ENCODE assay signal across 11 mouse cellular contexts in genomic region chr8:90520186-90520585, GRCm38 (mm10).
A peak's percentile ranks its signal among the peaks of the same experiment; 100 is the strongest.
DNase-seq lines count a peak whose midpoint lies in the region; ATAC-seq and TF ChIP-seq lines count a peak whose summit lies in the region.
"Had no signal": no experiment of that assay in that cellular context is flagged by ENCODE, and none has a peak within 500 bp of the region (broad histone marks: within the 10 kb centered on the region; RNA-seq: fewer than 3 reads in every experiment).

No protein-coding gene starts in this region.

- TF ChIP-seq CTCF in lung, postnatal 0 days (IDR thresholded peaks at IDR 0.05) = no peak
- TF ChIP-seq CTCF in lung, adult 2 months (IDR thresholded peaks at IDR 0.05; ENCODE audit: insufficient read depth, low read length) = no peak

- H3K27ac ChIP-seq in lung, postnatal 0 days (ENCODE audit: low read length) = no peak overlapping the region
- no peak overlapping the region for H3K27ac ChIP-seq in forebrain, embryonic 11.5 days (ENCODE audit: low read depth, low read length)
- H3K27ac ChIP-seq: heart, embryonic 13.5 days had no signal

- no peak for TF ChIP-seq EP300 in lung, postnatal 0 days (IDR thresholded peaks at IDR 0.05)

- peak; percentile 40; the same call in 1 of the 2 replicates for ATAC-seq in lung, postnatal 0 days
- ATAC-seq in forebrain, embryonic 11.5 days (replicated peaks; ENCODE audit: low FRiP score) = peak; percentile 89

- H3K4me1 ChIP-seq in lung, postnatal 0 days (ENCODE audit: insufficient read depth, low read depth, low read length) = no peaks in the 10 kb centered on the region
- H3K4me1 ChIP-seq in lung, adult 2 months (ENCODE audit: control insufficient read depth, insufficient read depth, low read length) = no peaks in the 10 kb centered on the region
- no peaks in the 10 kb centered on the region for H3K4me1 ChIP-seq in forebrain, embryonic 11.5 days (replicated peaks; ENCODE audit: control insufficient read depth, insufficient read depth, low read length)
- H3K4me1 ChIP-seq: heart, embryonic 13.5 days had no signal

- peak; percentile 36 for DNase-seq in lung, postnatal 0 days (ENCODE audit: low spot score)
- DNase-seq in lung, adult 2 months = no peak
- peak; percentile 54 for DNase-seq in forebrain, embryonic 11.5 days (ENCODE audit: low spot score)
- DNase-seq in kidney, postnatal 14 days = peak; percentile 3
- DNase-seq in gastrocnemius, postnatal 36 days = no peak
- DNase-seq in T-cell, adult 2 months (ENCODE audit: low spot score) = no peak
- no peak for DNase-seq in cerebellum, postnatal 4 days (ENCODE audit: low spot score in 2 of 2)
- DNase-seq in layer of hippocampus, postnatal 25 days (ENCODE audit: extremely low spot score in 1 of 2, low spot score in 1 of 2) = no peak
- DNase-seq: liver; right cerebral cortex, postnatal 4 days had no signal

- H3K4me2 ChIP-seq in lung, postnatal 0 days (replicated peaks; ENCODE audit: low read depth, low read length) = no peak overlapping the region
- H3K4me2 ChIP-seq in forebrain, embryonic 11.5 days (ENCODE audit: low read depth, low read length, severe bottlenecking) = no peak overlapping the region
- H3K4me2 ChIP-seq: heart, embryonic 13.5 days had no signal

- no peak overlapping the region for H3K9ac ChIP-seq in lung, postnatal 0 days (replicated peaks; ENCODE audit: low read depth)
- H3K9ac ChIP-seq in forebrain, embryonic 11.5 days (ENCODE audit: low read length) = no peak overlapping the region
- H3K9ac ChIP-seq: heart, embryonic 13.5 days had no signal

- H3K27me3 ChIP-seq in lung, postnatal 0 days (replicated peaks; ENCODE audit: insufficient read depth, low read length) = no peaks in the 10 kb centered on the region
- no peaks in the 10 kb centered on the region for H3K27me3 ChIP-seq in forebrain, embryonic 11.5 days (ENCODE audit: control insufficient read depth, insufficient read depth, low read length)
- H3K27me3 ChIP-seq: heart, embryonic 13.5 days had no signal

- TF ChIP-seq POLR2A in lung, adult 2 months (IDR thresholded peaks at IDR 0.05; ENCODE audit: borderline replicate concordance, extremely low read depth, low read depth, low read length) = no peak

- WGBS in lung, postnatal 0 days = 27% methylated on average over 4 of the region's 4 CpGs
- WGBS in lung, adult 2 months = 33% methylated on average over 4 of the region's 4 CpGs
- WGBS in forebrain, embryonic 11.5 days = 9% methylated on average over 4 of the region's 4 CpGs

- no peak overlapping the region for H3K4me3 ChIP-seq in lung, postnatal 0 days (ENCODE audit: low read depth, low read length)
- H3K4me3 ChIP-seq in lung, adult 2 months (replicated peaks; ENCODE audit: extremely low read depth, low read depth, low read length) = no peak overlapping the region
- H3K4me3 ChIP-seq in forebrain, embryonic 11.5 days (ENCODE audit: low read depth, low read length) = no peak overlapping the region
- H3K4me3 ChIP-seq: heart, embryonic 13.5 days had no signal

- no peaks in the 10 kb centered on the region for H3K9me3 ChIP-seq in lung, postnatal 0 days (ENCODE audit: low read length)
- H3K9me3 ChIP-seq in forebrain, embryonic 11.5 days (ENCODE audit: control insufficient read depth, low read length) = no peaks in the 10 kb centered on the region
- H3K9me3 ChIP-seq: heart, embryonic 13.5 days had no signal

- H3K36me3 ChIP-seq in lung, postnatal 0 days (ENCODE audit: insufficient read depth, low read length) = no peaks in the 10 kb centered on the region
- H3K36me3 ChIP-seq in forebrain, embryonic 11.5 days (ENCODE audit: control insufficient read depth, insufficient read depth, low read length) = no peaks in the 10 kb centered on the region
- H3K36me3 ChIP-seq: heart, embryonic 13.5 days had no signal

- intact Hi-C loops in gastrocnemius, postnatal 36 days (cut with DNase I) = no loop called here

Comparison
In these comparisons a context has a peak if more than half of its experiments do, and no peak if none do; other contexts are left out.
1. DNase-seq: peak in lung, postnatal 0 days (single experiment), forebrain, embryonic 11.5 days (single experiment) and kidney, postnatal 14 days (single experiment); none in lung, adult 2 months (single experiment), gastrocnemius, postnatal 36 days (0 of 2), T-cell, adult 2 months (single experiment), cerebellum, postnatal 4 days (0 of 2) and layer of hippocampus, postnatal 25 days (0 of 2).